Mouse (Mus musculus): Measurements from ENCODE around the gene Sgpp2. TPM values are rescaled to one million over a fixed set of nuclear protein-coding genes. Genes with fewer than 3 reads are reported as not detected.

Sgpp2 gene
- total RNA-seq, 1 experiment = 0.22 TPM

GRCm38 (mm10) chr1:78292397-78292796, 17.7 kb upstream of the Sgpp2 start:
- H3K4me3 ChIP-seq (ENCODE audit: insufficient read depth in 1 of 2, low read depth in 1 of 2, low read length in 2 of 2, poor library complexity in 1 of 2, severe bottlenecking in 1 of 2) = no peak overlapping the region
- H3K4me1 ChIP-seq (ENCODE audit: control insufficient read depth in 2 of 2, insufficient read depth in 2 of 2, low read length in 2 of 2, poor library complexity in 1 of 2) = no peaks in the 10 kb centered on the region
- H3K9me3 ChIP-seq (ENCODE audit: control insufficient read depth, insufficient read depth, low read depth, low read length) = no peaks in the 10 kb centered on the region
- H3K27ac ChIP-seq (ENCODE audit: insufficient read depth, low read depth, low read length, poor library complexity, severe bottlenecking) = no peak overlapping the region
- DNase-seq (ENCODE audit: low read depth, low spot score) = no peak
- TF ChIP-seq ZNF384 (IDR thresholded peaks at IDR 0.05; ENCODE audit: low read depth, low read length) (no peak), CHD2 (IDR thresholded peaks at IDR 0.05; ENCODE audit: low read depth, low read length) (no peak), ZC3H11A (IDR thresholded peaks at IDR 0.05; ENCODE audit: borderline replicate concordance, low read depth, low read length) (no peak), HCFC1 (IDR thresholded peaks at IDR 0.05; ENCODE audit: borderline replicate concordance, insufficient read depth, low read length) (no peak), MAFK (IDR thresholded peaks at IDR 0.05; ENCODE audit: insufficient read depth, low read depth, low read length) (no peak)
- no peaks in the 10 kb centered on the region for H3K36me3 ChIP-seq (ENCODE audit: control insufficient read depth, insufficient read depth, low read length, poor library complexity, severe bottlenecking)
- H3K9ac ChIP-seq (ENCODE audit: insufficient read depth, low read depth, low read length, poor library complexity, severe bottlenecking) = no peak overlapping the region
- in situ Hi-C loops (cut with MboI; ENCODE audit: low sequenced_read_pairs in 2 of 2, unreplicated experiment in 2 of 2) = no loop called here

GRCm38 (mm10) chr1:78299670-78300225, 10.4 kb upstream of the Sgpp2 start:
- H3K4me1 ChIP-seq (ENCODE audit: control insufficient read depth in 2 of 2, insufficient read depth in 2 of 2, low read length in 2 of 2, poor library complexity in 1 of 2) = no peaks in the 10 kb centered on the region

GRCm38 (mm10) chr1:78308688-78309087, 1.5 kb upstream of the Sgpp2 start:
- Histone ChIP-seq H3K9me3 (ENCODE audit: control insufficient read depth, insufficient read depth, low read depth, low read length) (no peaks in the 10 kb centered on the region), H3K4me1 (ENCODE audit: control insufficient read depth in 2 of 2, insufficient read depth in 2 of 2, low read length in 2 of 2, poor library complexity in 1 of 2) (peaks cover 2% of the 10 kb centered on the region in 2 experiments; a peak in 1 of 4 replicates), H3K36me3 (ENCODE audit: control insufficient read depth, insufficient read depth, low read length, poor library complexity, severe bottlenecking) (no peaks in the 10 kb centered on the region), H3K4me3 (ENCODE audit: insufficient read depth in 1 of 2, low read depth in 1 of 2, low read length in 2 of 2, poor library complexity in 1 of 2, severe bottlenecking in 1 of 2) (no peak overlapping the region), H3K9ac (ENCODE audit: insufficient read depth, low read depth, low read length, poor library complexity, severe bottlenecking) (no peak overlapping the region), H3K27ac (ENCODE audit: insufficient read depth, low read depth, low read length, poor library complexity, severe bottlenecking) (no peak overlapping the region)
- no peak for DNase-seq (ENCODE audit: low read depth, low spot score)
- TF ChIP-seq MAFK (IDR thresholded peaks at IDR 0.05; ENCODE audit: insufficient read depth, low read depth, low read length) (0 out of 2 replicates have a peak, but pooled peaks have one; percentile 55), HCFC1 (IDR thresholded peaks at IDR 0.05; ENCODE audit: borderline replicate concordance, insufficient read depth, low read length) (no peak)
- in situ Hi-C loops (cut with MboI; ENCODE audit: low sequenced_read_pairs in 2 of 2, unreplicated experiment in 2 of 2) = no loop called here

More at GRCm38 (mm10) chr1:78299670-78300225, 10.4 kb upstream of the Sgpp2 start:
- H3K9ac ChIP-seq (ENCODE audit: insufficient read depth, low read depth, low read length, poor library complexity, severe bottlenecking) = no peak overlapping the region
- no peaks in the 10 kb centered on the region for H3K9me3 ChIP-seq (ENCODE audit: control insufficient read depth, insufficient read depth, low read depth, low read length)
- H3K4me3 ChIP-seq (ENCODE audit: insufficient read depth in 1 of 2, low read depth in 1 of 2, low read length in 2 of 2, poor library complexity in 1 of 2, severe bottlenecking in 1 of 2) = no peak overlapping the region
- TF ChIP-seq MAFK (IDR thresholded peaks at IDR 0.05; ENCODE audit: insufficient read depth, low read depth, low read length) (no peak), CHD2 (IDR thresholded peaks at IDR 0.05; ENCODE audit: low read depth, low read length) (no peak), ZNF384 (IDR thresholded peaks at IDR 0.05; ENCODE audit: low read depth, low read length) (no peak), HCFC1 (IDR thresholded peaks at IDR 0.05; ENCODE audit: borderline replicate concordance, insufficient read depth, low read length) (no peak), ZC3H11A (IDR thresholded peaks at IDR 0.05; ENCODE audit: borderline replicate concordance, low read depth, low read length) (no peak)
- H3K36me3 ChIP-seq (ENCODE audit: control insufficient read depth, insufficient read depth, low read length, poor library complexity, severe bottlenecking) = no peaks in the 10 kb centered on the region
- in situ Hi-C loops (cut with MboI; ENCODE audit: low sequenced_read_pairs in 2 of 2, unreplicated experiment in 2 of 2) = no loop called here
- no peak overlapping the region for H3K27ac ChIP-seq (ENCODE audit: insufficient read depth, low read depth, low read length, poor library complexity, severe bottlenecking)
- DNase-seq (ENCODE audit: low read depth, low spot score) = no peak

GRCm38 (mm10) chr1:78309280-78309679, 865 bp upstream of the Sgpp2 start:
- in situ Hi-C loops (cut with MboI; ENCODE audit: low sequenced_read_pairs in 2 of 2, unreplicated experiment in 2 of 2) = no loop called here

More at GRCm38 (mm10) chr1:78309280-78309679, 865 bp upstream of the Sgpp2 start:
- DNase-seq (ENCODE audit: low read depth, low spot score) = no peak
- TF ChIP-seq CHD2 (IDR thresholded peaks at IDR 0.05; ENCODE audit: low read depth, low read length) (no peak), HCFC1 (IDR thresholded peaks at IDR 0.05; ENCODE audit: borderline replicate concordance, insufficient read depth, low read length) (no peak), ZC3H11A (IDR thresholded peaks at IDR 0.05; ENCODE audit: borderline replicate concordance, low read depth, low read length) (no peak), MAFK (IDR thresholded peaks at IDR 0.05; ENCODE audit: insufficient read depth, low read depth, low read length) (no peak), ZNF384 (IDR thresholded peaks at IDR 0.05; ENCODE audit: low read depth, low read length) (no peak)
- H3K4me1 ChIP-seq (ENCODE audit: control insufficient read depth in 2 of 2, insufficient read depth in 2 of 2, low read length in 2 of 2, poor library complexity in 1 of 2) = peaks cover 2% of the 10 kb centered on the region in 2 experiments; a peak in 1 of 4 replicates
- no peaks in the 10 kb centered on the region for H3K36me3 ChIP-seq (ENCODE audit: control insufficient read depth, insufficient read depth, low read length, poor library complexity, severe bottlenecking)
- no peak overlapping the region for H3K9ac ChIP-seq (ENCODE audit: insufficient read depth, low read depth, low read length, poor library complexity, severe bottlenecking)
- no peaks in the 10 kb centered on the region for H3K9me3 ChIP-seq (ENCODE audit: control insufficient read depth, insufficient read depth, low read depth, low read length)
- H3K4me3 ChIP-seq (ENCODE audit: insufficient read depth in 1 of 2, low read depth in 1 of 2, low read length in 2 of 2, poor library complexity in 1 of 2, severe bottlenecking in 1 of 2) = no peak overlapping the region
- H3K27ac ChIP-seq (ENCODE audit: insufficient read depth, low read depth, low read length, poor library complexity, severe bottlenecking) = no peak overlapping the region

Measured in ES-E14 (cell line).